Mouse (Mus musculus): ENCODE data around the gene Prcp.
"Not testable (repeated sequence)": the region's sequence is repeated elsewhere in the genome, so short reads cannot be mapped to it uniquely, and the experiment has no call there.

Gene Prcp

DNA sequence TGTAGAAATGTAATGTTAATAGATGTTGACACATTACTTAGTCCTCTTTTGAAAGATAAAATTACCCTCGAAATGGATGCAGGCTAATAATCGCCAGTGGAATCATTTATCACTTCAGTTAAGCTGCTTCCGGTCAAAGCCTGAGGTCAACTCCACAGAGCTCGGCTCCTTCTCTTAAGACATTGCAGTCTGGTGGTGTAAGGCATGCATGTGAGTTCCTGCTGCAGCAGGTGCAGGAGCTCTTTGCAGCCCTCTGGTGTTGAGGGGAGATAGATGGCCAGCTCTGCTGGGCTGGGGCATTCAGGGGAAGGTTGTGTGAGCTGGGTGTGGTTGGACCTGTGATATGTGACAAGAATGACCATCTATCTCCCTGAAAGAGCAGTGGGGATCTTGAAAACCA, 104.0 kb downstream of the Prcp start:
- in situ Hi-C loops (cut with MboI) = no loop called here

DNA sequence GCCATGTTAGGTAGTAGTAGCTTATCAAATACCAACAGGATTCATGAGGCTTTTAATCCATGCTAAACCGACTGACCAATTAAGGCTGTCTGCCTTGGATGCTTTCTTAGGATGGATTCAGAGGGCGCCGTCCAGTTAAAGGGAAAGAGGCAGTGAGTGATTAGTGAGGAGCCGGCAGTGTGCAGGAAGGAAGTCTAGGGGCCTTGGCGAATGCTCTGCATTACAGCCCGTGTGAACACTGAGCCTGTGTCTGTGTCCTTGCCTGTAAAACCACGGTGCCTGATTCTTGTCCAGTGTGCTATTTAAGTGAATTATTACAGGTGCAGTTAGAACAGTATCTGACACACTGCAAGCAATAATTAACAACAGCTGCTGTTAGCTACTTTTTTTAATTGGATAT, 104.5 kb downstream of the Prcp start:
- in situ Hi-C loops (cut with MboI) = not testable (repeated sequence)

GRCm38 (mm10) chr7:92980741-92981140, 106.5 kb downstream of the Prcp start:
- in situ Hi-C loops (cut with MboI) = no loop called here

DNA sequence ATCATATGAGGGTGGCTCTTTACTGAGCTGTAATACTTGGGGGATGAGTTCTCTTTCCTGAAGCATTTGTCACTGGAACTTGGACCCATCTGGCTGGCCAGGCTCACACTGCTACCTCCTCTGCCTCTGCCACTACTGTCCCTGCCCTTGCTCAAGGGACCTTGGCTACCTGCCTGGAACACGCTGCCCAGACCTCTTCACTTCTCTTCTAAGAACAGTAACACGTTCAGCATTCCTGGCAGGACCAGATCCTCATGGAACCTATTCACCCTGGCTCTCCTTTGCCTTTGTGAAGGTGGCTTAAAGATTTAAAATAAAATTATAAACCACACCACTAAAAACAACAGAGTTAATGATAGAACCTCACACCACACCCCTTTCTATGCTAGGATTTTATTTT, 107.6 kb downstream of the Prcp start:
- in situ Hi-C loops (cut with MboI) = no loop called here
